Mouse (Mus musculus): ENCODE measurements at regions not wholly inside any gene's neighbourhood (a gene's known extent, or its start where the extent isn't known, plus 50 kb on each side); places are given as distances from the start of the nearest gene placed in this dataset.

DNA sequence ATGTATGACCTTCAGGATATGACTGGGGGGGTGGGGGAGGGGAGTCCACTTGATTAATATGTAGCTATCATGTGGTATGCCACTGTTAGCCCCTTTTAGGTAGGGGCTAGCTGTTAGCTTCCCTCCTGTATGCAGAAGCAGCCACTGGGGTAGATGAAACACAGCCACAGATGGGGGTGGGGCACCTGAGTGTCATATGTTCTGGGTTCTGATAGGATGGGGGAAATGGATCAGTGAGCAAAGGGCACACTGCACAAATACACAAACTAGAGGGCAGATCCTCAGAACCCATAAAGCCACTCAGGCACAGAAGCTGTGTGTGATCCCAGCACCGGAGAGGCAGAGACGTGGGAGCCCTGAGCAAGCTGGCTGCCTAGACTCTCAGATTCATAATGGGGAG, 107.4 kb upstream of the Hs6st1 start:
- no peak for DNase-seq (ENCODE audit: low read depth, low spot score)

- no peak for DNase-seq (ENCODE audit: low read depth, low spot score)
These were observed 106.3 kb upstream of the Hs6st1 start for GRCm38 (mm10) chr1:35961923-35962322.

- DNase-seq (ENCODE audit: low read depth, low spot score): no peak
These were observed 99.7 kb upstream of the Hs6st1 start for GRCm38 (mm10) chr1:35968489-35968888.

- no peak for DNase-seq (ENCODE audit: low read depth, low spot score)
These were observed 96.6 kb upstream of the Hs6st1 start for GRCm38 (mm10) chr1:35971435-35972189.

- DNase-seq (ENCODE audit: low read depth, low spot score): no peak
These were observed 96.0 kb upstream of the Hs6st1 start for GRCm38 (mm10) chr1:35972190-35972584.

DNA sequence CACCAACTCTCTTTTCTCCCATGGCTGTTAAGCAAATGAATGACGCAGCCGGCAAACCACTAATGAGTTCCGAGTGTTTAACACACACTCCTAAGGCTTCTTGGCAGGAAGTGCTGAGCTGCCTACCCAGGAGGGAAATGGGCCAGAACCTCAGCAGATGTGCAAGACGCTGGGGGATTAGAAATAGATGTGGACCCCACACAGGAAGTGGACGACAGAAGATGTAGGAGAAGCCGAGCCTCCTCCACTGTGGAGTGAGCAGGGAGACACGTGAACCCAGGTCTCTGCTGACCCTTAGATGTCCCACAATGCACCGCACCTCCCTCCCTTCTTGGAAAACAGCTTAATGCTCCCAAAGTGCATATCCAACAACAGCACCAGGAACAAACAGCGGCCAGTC, 94.8 kb upstream of the Hs6st1 start:
- DNase-seq (ENCODE audit: low read depth, low spot score): no peak

DNA sequence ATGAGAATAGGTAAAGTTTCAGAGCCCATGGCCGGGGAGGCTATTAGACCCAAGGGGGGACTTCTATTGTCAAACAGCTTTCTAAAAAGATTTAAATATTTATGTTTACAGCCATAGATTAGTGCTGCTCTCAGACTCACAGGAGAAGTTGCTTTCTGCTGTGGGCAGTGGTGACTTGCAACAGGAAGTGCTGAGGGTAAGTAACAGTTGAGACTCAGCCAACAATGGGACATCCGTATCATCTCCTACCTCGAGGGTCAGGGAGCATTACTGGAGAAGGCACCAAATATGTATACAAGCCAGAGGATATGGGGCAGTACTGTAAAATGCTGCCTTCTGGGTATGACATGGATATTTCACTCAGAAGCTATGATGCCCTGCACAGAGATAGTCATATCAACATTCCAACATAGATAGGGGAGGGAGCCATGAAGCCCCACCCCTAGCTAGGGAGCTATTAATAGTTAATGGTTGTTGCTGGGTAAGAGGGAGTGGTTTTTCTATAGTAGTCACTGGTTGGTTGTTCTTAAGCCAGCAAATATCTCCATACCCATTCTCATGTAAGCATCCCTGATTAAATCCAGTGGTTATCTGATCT, 92.5 kb upstream of the Hs6st1 start:
- no peak for DNase-seq (ENCODE audit: low read depth, low spot score)

DNA sequence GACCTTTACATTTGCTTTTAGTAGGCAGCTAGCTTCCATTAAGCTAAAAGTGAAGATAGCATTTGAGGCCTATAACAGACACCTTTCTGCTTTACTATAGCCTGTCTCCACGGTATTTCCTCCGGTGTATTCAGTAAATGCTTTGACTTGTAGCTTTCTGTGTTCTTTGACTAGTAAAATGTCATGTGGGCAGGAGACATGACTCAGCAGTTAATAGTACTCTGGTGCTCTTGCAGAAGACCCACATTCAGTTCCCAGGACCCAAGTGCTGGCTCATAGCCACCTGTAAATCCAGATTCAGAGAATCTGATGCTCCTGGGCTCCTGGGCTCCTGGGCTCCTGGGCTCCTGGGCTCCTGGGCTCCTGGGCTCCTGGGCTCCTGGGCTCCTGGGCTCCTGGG, 91.7 kb upstream of the Hs6st1 start:
- DNase-seq (ENCODE audit: low read depth, low spot score): no peak

DNA sequence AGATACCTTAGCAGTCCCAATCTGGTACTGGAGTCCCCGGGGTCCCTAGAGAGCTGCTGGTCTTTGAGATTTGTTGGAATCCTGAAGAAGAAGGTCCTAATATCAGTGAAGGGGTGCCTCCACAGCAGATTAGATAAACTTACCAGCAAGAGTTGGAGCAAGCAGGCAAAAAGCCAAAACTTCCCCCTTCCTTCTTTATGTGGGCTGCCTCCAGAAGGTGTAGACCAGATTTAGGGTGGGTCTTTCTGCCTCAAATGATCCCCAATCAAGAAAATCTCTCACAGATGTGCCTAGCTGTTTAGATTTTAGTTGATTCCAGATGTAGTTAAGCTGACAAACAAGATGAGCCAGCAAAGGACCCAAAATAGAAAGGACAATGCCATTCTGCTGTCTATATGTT, 90.1 kb upstream of the Hs6st1 start:
- DNase-seq (ENCODE audit: low read depth, low spot score): no peak

DNA sequence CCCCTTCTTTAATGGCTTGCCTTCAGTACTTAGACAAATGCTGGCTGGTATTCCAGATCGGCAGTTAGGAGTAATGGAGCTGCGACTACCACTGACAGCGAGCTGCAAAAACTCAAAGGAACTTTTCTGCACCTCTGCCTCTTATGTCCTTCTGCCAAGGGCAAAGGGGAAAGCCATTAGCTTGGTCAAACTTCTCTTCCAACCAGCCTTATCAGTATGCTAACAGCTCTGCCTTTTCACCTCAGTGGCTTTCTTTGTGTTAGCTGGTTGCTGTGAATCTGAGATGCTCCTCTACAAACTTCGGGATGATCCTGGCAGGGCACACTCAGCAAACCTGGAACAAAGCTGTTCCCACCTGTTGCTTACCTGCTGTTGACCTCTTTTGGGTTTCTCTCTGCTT, 89.4 kb upstream of the Hs6st1 start:
- no peak for DNase-seq (ENCODE audit: low read depth, low spot score)

DNA sequence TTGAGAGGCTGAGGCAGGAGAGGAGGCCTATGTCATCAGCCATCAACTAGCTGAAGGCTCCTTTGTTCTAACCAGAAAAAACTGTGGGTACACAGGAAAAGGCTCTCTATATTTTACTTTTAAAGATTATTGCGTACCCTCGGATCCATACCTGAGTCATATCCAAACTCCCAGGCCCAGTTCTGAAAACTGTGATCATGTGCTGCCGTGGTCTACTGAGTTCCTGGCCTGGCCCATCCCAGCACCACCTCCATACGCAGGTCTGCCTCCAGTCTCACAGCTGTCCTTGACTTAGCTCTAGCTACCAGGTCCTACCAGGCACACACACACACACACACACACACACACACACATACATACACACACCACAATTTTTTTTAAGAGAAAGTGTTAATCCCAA, 87.0 kb upstream of the Hs6st1 start:
- no peak for DNase-seq (ENCODE audit: low read depth, low spot score)

GRCm38 (mm10) chr1:35983361-35983760, 84.8 kb upstream of the Hs6st1 start:
- no peak for DNase-seq (ENCODE audit: low read depth, low spot score)

DNA sequence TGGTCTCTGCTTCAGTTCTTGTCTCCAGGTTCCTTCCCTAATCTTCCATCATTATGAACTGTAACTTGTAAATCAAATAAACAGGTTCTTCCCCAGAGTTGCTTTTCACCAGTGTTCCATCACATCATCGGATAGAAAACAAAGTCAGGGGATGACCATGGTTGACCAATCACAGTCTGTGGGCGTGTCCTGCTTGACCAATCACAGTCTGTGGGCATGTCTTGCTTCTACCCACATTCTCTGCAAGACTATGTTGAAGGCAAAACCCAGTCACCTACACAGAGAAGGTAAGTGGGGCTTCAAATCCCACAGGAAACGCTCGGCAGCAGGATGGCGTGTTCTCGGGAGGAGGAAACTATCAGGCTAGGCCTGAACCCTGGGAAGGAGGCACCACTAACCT, 82.9 kb upstream of the Hs6st1 start:
- no peak for DNase-seq (ENCODE audit: low read depth, low spot score)

GRCm38 (mm10) chr1:35986666-35987065, 81.5 kb upstream of the Hs6st1 start:
- DNase-seq (ENCODE audit: low read depth, low spot score): no peak

DNA sequence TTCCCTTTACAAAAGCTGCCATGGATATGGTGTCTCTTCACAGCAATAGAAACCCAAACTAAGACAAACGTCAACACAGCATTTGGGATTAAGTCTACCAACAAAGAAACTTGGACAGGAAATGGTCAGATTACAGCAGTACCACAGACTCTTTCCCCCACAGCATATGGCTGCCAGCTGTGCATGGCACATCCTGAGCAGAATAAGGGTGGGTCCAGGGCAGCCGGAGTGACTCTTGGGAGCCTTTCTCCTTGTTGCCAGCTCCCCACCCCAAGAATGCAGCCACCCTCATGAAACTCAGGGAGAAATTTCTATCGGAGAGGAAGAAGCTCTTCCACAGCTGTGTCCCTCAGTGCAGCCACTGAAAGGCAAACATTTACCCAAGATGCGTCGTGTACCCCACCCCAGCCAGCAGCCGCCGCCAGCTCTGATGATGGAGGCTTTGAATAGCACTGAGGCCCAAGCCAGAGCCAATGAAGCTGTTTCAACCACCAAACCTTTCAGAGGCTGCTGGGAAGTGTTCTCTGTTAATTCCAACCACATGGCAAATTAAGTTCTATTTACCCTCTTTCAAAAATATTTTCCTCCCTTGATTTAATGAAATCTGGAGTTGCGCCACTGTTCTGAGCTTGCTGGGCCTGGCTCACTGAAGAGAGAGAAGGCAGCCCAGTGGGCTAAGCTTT, 75.8 kb upstream of the Hs6st1 start:
- DNase-seq (ENCODE audit: low read depth, low spot score): no peak

DNA sequence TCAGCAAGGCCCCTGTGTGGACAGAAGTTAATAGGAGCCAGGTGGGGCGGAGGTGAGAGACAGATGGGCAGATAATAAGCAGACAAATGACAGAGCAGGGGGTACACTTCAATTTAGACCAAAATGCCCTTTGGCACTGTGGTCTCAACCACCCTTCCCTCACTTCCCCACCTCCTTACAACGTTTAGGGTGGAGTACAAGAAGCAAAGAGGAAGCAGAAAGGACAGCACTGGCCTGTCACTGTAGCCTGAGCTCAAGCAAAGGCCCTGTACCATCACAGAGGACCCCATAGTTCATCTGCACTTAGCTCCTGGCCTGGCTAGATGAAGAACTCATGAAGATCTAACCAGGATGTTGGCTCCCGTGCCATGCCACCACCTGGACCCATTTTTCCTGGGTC, 75.3 kb upstream of the Hs6st1 start:
- DNase-seq (ENCODE audit: low read depth, low spot score): no peak

- peak; percentile 71 for DNase-seq (ENCODE audit: low read depth, low spot score)
These were observed 72.5 kb upstream of the Hs6st1 start for GRCm38 (mm10) chr1:35995691-35996090.

GRCm38 (mm10) chr1:36001319-36001718, 66.9 kb upstream of the Hs6st1 start:
- no peak for DNase-seq (ENCODE audit: low read depth, low spot score)

- no peak for DNase-seq (ENCODE audit: low read depth, low spot score)
These were observed 66.4 kb upstream of the Hs6st1 start for GRCm38 (mm10) chr1:36001821-36002220.

- DNase-seq (ENCODE audit: low read depth, low spot score): no peak
These were observed 64.6 kb upstream of the Hs6st1 start for GRCm38 (mm10) chr1:36003592-36003991.

GRCm38 (mm10) chr1:36008598-36008997, 59.6 kb upstream of the Hs6st1 start:
- no peak for DNase-seq (ENCODE audit: low read depth, low spot score)

DNA sequence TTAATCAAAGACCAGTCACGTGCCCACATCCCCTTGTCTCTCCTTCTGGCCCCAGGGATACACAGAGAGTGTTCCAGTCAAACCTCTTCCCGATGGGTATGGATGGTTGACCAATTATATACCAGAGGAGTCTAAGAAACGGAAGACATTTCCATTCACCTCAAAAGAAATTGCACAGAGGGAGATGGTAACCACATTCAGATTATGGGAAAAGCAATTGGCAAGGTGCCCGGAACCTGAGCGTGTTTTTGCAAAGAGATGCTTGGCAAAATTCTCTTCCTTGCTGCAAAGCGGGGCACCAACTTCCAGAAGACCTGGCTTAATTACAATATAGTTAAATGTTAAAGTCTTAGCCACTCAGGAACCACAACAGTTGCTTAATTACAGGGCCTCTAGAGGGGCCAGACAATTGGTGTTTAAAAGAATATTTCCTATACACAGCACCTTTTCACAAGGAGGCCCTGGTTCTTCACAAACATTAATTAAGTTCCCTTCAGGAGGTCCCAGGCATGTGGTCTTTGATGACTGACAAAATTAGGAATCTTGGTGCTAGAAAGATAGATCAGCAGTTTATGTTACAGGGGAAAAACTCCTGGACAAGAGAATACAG, 59.1 kb upstream of the Hs6st1 start:
- DNase-seq (ENCODE audit: low read depth, low spot score): no peak

GRCm38 (mm10) chr1:36010151-36010550, 58.0 kb upstream of the Hs6st1 start:
- no peak for DNase-seq (ENCODE audit: low read depth, low spot score)
